Mouse (Mus musculus) erythroid progenitor cell, adult 5-6 weeks (primary cell): ENCODE results near the gene Dmbx1. TPM values are rescaled to one million over a fixed set of nuclear protein-coding genes. Genes with fewer than 3 reads are reported as not detected.

ENCODE experiments used
- ATAC-seq: replicated peaks from 2 replicates; pipeline ENCODE4 v1.8.0; 2016; ENCODE audit warnings: moderate number of reproducible peaks, mild to moderate bottlenecking, moderate TSS enrichment, inconsistent platforms; ENCODE audit not compliant: poor library complexity, low FRiP score, severe bottlenecking
- total RNA-seq, 2 experiments: library from RNA; stranded (forward) in 1 of 2; stranded (reverse) in 1 of 2; fragments of 150-400 nt in 1 of 2; fragments of 186-747, 209-891 nt in 1 of 2; gene quantifications; 2 replicates each; pipeline versions ENCODE4 v1.2.3 to v1.2.4; 2015 to 2017; ENCODE audit warnings: low replicate concordance in 2 of 2

The Dmbx1 gene
- not detected in 2 replicates for total RNA-seq (2015; ENCODE audit: low replicate concordance)
- not detected in 2 replicates for total RNA-seq (2017; ENCODE audit: low replicate concordance)

- no peak for ATAC-seq
Observed at GRCm38 (mm10) chr4:115939295-115940102, at the start of gene Dmbx1. TSS of gene Dmbx1 (minus strand) at chr4:115939926.

GRCm38 (mm10) chr4:115989382-115989781, 49.7 kb upstream of the Dmbx1 start:
- ATAC-seq: no peak

- ATAC-seq: no peak
Observed at GRCm38 (mm10) chr4:115987858-115988530, 48.3 kb upstream of the Dmbx1 start.

GRCm38 (mm10) chr4:115987436-115987835, 47.7 kb upstream of the Dmbx1 start:
- no peak for ATAC-seq

GRCm38 (mm10) chr4:115984967-115985366, 45.2 kb upstream of the Dmbx1 start:
- no peak for ATAC-seq

- 0 out of 2 replicates have a peak, but pooled peaks have one; percentile 65 for ATAC-seq
Observed at GRCm38 (mm10) chr4:115984111-115984510, 44.4 kb upstream of the Dmbx1 start.

GRCm38 (mm10) chr4:115980676-115981075, 41.0 kb upstream of the Dmbx1 start:
- no peak for ATAC-seq

- no peak for ATAC-seq
Observed at GRCm38 (mm10) chr4:115979437-115979836, 39.7 kb upstream of the Dmbx1 start.

GRCm38 (mm10) chr4:115978911-115979310, 39.2 kb upstream of the Dmbx1 start:
- ATAC-seq: no peak

GRCm38 (mm10) chr4:115972543-115972942, 32.8 kb upstream of the Dmbx1 start:
- no peak for ATAC-seq

GRCm38 (mm10) chr4:115964446-115964845, 24.7 kb upstream of the Dmbx1 start:
- no peak for ATAC-seq

- no peak for ATAC-seq
Observed at GRCm38 (mm10) chr4:115963751-115964150, 24.0 kb upstream of the Dmbx1 start.

- ATAC-seq: no peak
Observed at GRCm38 (mm10) chr4:115962671-115963412, 23.1 kb upstream of the Dmbx1 start.

- no peak for ATAC-seq
Observed at GRCm38 (mm10) chr4:115961991-115962390, 22.3 kb upstream of the Dmbx1 start.

GRCm38 (mm10) chr4:115959546-115959945, 19.8 kb upstream of the Dmbx1 start:
- no peak for ATAC-seq

GRCm38 (mm10) chr4:115955494-115955775, 15.7 kb upstream of the Dmbx1 start:
- ATAC-seq: no peak

- ATAC-seq: no peak
Observed at GRCm38 (mm10) chr4:115954656-115955493, 15.1 kb upstream of the Dmbx1 start.

GRCm38 (mm10) chr4:115953559-115953958, 13.8 kb upstream of the Dmbx1 start:
- ATAC-seq: no peak

GRCm38 (mm10) chr4:115952758-115953157, 13.0 kb upstream of the Dmbx1 start:
- peak; percentile 66 for ATAC-seq
